Mouse (Mus musculus): Measurements from ENCODE around the gene S100a1.

S100a1 gene

GRCm38 (mm10) chr3:90465081-90465685 lies 49.0 kb downstream of the S100a1 start:
- DNase-seq (ENCODE audit: low read depth, low spot score) = no peak

- no peak for DNase-seq (ENCODE audit: low read depth, low spot score)
These were observed 49.6 kb downstream of the S100a1 start for GRCm38 (mm10) chr3:90464552-90465080.

- DNase-seq (ENCODE audit: low read depth, low spot score) = no peak
These were observed 51.6 kb downstream of the S100a1 start for GRCm38 (mm10) chr3:90462579-90462978.

GRCm38 (mm10) chr3:90461935-90462334 lies 52.3 kb downstream of the S100a1 start:
- no peak for DNase-seq (ENCODE audit: low read depth, low spot score)

Data from telencephalon, adult 2 months (tissue).